Comparison of ENCODE assay signal across 26 mouse cellular contexts in genomic region chr5:9079773-9080501, GRCm38 (mm10). TPM values are rescaled to one million over a fixed set of nuclear protein-coding genes. Genes with fewer than 3 reads are reported as not detected.
DNase-seq lines count a peak whose midpoint lies in the region; ATAC-seq and TF ChIP-seq lines count a peak whose summit lies in the region.
"Had no signal": no experiment of that assay in that cellular context is flagged by ENCODE, and none has a peak within 500 bp of the region (broad histone marks: within the 10 kb centered on the region; RNA-seq: fewer than 3 reads in every experiment).

No protein-coding gene starts in this region.

- TF ChIP-seq CTCF in liver, postnatal 0 days (IDR thresholded peaks at IDR 0.05; ENCODE audit: low read depth): no peak
- TF ChIP-seq CTCF in intestine, postnatal 0 days (IDR thresholded peaks at IDR 0.05; ENCODE audit: low read depth): peak; percentile 22; the same call in 1 of the 2 replicates

- ATAC-seq in kidney, embryonic 15.5 days (replicated peaks; ENCODE audit: low FRiP score): no peak
- no peak for ATAC-seq in liver, postnatal 0 days
- no peak for ATAC-seq in liver, embryonic 11.5 days (replicated peaks; ENCODE audit: low FRiP score)
- ATAC-seq in intestine, postnatal 0 days: peak; percentile 95
- no peak for ATAC-seq in granulocyte monocyte progenitor cell, adult 5-6 weeks (replicated peaks; ENCODE audit: poor library complexity, severe bottlenecking)
- ATAC-seq: CD4-positive, CD25-positive, alpha-beta regulatory T cell, adult 4 months; forebrain, embryonic 15.5 days had no signal

- no peak for DNase-seq in kidney, adult 18-20 months
- no peak for DNase-seq in liver, postnatal 0 days
- no peak for DNase-seq in liver, embryonic 11.5 days (ENCODE audit: low spot score)
- DNase-seq: adrenal gland, adult 2 months; adrenal gland, postnatal 14 days; cerebellum, adult 11 months; cerebellum, adult 2 months; cerebellum, adult 9-11 months; cerebellum, postnatal 25 days; embryo, embryonic 11 days; gastrocnemius, postnatal 25 days; heart, adult 2 months; heart, postnatal 14 days; heart, postnatal 4 days had no signal

- H3K27me3 ChIP-seq in kidney, embryonic 15.5 days: no peaks in the 10 kb centered on the region
- H3K27me3 ChIP-seq in liver, postnatal 0 days (ENCODE audit: insufficient read depth, low read length): no peaks in the 10 kb centered on the region
- H3K27me3 ChIP-seq in liver, embryonic 11.5 days (replicated peaks; ENCODE audit: control insufficient read depth, insufficient read depth, low read length): no peaks in the 10 kb centered on the region
- no peaks in the 10 kb centered on the region for H3K27me3 ChIP-seq in intestine, postnatal 0 days (replicated peaks; ENCODE audit: control insufficient read depth, insufficient read depth, low read length)
- H3K27me3 ChIP-seq: embryonic facial prominence, embryonic 13.5 days; forebrain, embryonic 15.5 days; heart, embryonic 13.5 days had no signal

- no peak for TF ChIP-seq EP300 in liver, postnatal 0 days (IDR thresholded peaks at IDR 0.05; ENCODE audit: low read depth)

- H3K36me3 ChIP-seq in kidney, embryonic 15.5 days: no peaks in the 10 kb centered on the region
- no peaks in the 10 kb centered on the region for H3K36me3 ChIP-seq in liver, postnatal 0 days (replicated peaks; ENCODE audit: insufficient read depth, low read length)
- H3K36me3 ChIP-seq in liver, embryonic 11.5 days (ENCODE audit: control insufficient read depth, insufficient read depth, low read length): no peaks in the 10 kb centered on the region
- H3K36me3 ChIP-seq in intestine, postnatal 0 days (ENCODE audit: control insufficient read depth, insufficient read depth): no peaks in the 10 kb centered on the region
- H3K36me3 ChIP-seq: embryonic facial prominence, embryonic 10.5 days; embryonic facial prominence, embryonic 13.5 days; forebrain, embryonic 12.5 days; forebrain, embryonic 15.5 days; heart, embryonic 10.5 days; heart, embryonic 13.5 days had no signal

- H3K9me3 ChIP-seq in kidney, embryonic 15.5 days (replicated peaks): no peaks in the 10 kb centered on the region
- H3K9me3 ChIP-seq in liver, postnatal 0 days (ENCODE audit: low read length): no peaks in the 10 kb centered on the region
- H3K9me3 ChIP-seq in liver, embryonic 11.5 days (ENCODE audit: control insufficient read depth, low read length): no peaks in the 10 kb centered on the region
- H3K9me3 ChIP-seq in intestine, postnatal 0 days (ENCODE audit: control insufficient read depth): no peaks in the 10 kb centered on the region
- H3K9me3 ChIP-seq: embryonic facial prominence, embryonic 10.5 days; embryonic facial prominence, embryonic 13.5 days; forebrain, embryonic 12.5 days; forebrain, embryonic 15.5 days; heart, embryonic 10.5 days; heart, embryonic 13.5 days had no signal

- H3K4me1 ChIP-seq in kidney, embryonic 15.5 days: no peaks in the 10 kb centered on the region
- no peaks in the 10 kb centered on the region for H3K4me1 ChIP-seq in liver, postnatal 0 days (ENCODE audit: insufficient read depth)
- H3K4me1 ChIP-seq in liver, embryonic 11.5 days (replicated peaks; ENCODE audit: control insufficient read depth, insufficient read depth, low read length): no peaks in the 10 kb centered on the region
- H3K4me1 ChIP-seq in intestine, postnatal 0 days (replicated peaks; ENCODE audit: control insufficient read depth, insufficient read depth, low read length): 0 out of 2 replicates have a peak, but pooled peaks cover 3% of the 10 kb centered on the region
- H3K4me1 ChIP-seq: embryonic facial prominence, embryonic 10.5 days; embryonic facial prominence, embryonic 13.5 days; forebrain, embryonic 12.5 days; forebrain, embryonic 15.5 days; heart, embryonic 10.5 days; heart, embryonic 13.5 days had no signal

- no peak overlapping the region for H3K4me2 ChIP-seq in kidney, embryonic 15.5 days
- no peak overlapping the region for H3K4me2 ChIP-seq in liver, postnatal 0 days (ENCODE audit: low read depth, low read length)
- H3K4me2 ChIP-seq in liver, embryonic 11.5 days: no peak overlapping the region
- H3K4me2 ChIP-seq in intestine, postnatal 0 days (replicated peaks; ENCODE audit: low read depth): no peak overlapping the region
- H3K4me2 ChIP-seq: embryonic facial prominence, embryonic 13.5 days; forebrain, embryonic 12.5 days; forebrain, embryonic 15.5 days; heart, embryonic 13.5 days; hindbrain, embryonic 14.5 days had no signal

- H3K9ac ChIP-seq in kidney, embryonic 15.5 days: no peak overlapping the region
- H3K9ac ChIP-seq in liver, postnatal 0 days (replicated peaks): no peak overlapping the region
- H3K9ac ChIP-seq in liver, embryonic 11.5 days (ENCODE audit: low read depth, low read length): no peak overlapping the region
- H3K9ac ChIP-seq in intestine, postnatal 0 days (ENCODE audit: low read depth, low read length): no peak overlapping the region
- H3K9ac ChIP-seq: embryonic facial prominence, embryonic 13.5 days; forebrain, embryonic 12.5 days; forebrain, embryonic 15.5 days; heart, embryonic 13.5 days; hindbrain, embryonic 14.5 days had no signal

- peak overlapping the region; percentile 23; the same call in 1 of the 2 replicates for H3K27ac ChIP-seq in kidney, embryonic 15.5 days
- peak overlapping the region; percentile 48 for H3K27ac ChIP-seq in liver, postnatal 0 days (ENCODE audit: low read depth)
- H3K27ac ChIP-seq in liver, embryonic 11.5 days (ENCODE audit: low read depth, low read length): no peak overlapping the region
- peak overlapping the region; percentile 88 for H3K27ac ChIP-seq in intestine, postnatal 0 days (ENCODE audit: low read depth, low read length)
- H3K27ac ChIP-seq: embryonic facial prominence, embryonic 10.5 days; embryonic facial prominence, embryonic 13.5 days; forebrain, embryonic 12.5 days; forebrain, embryonic 15.5 days; heart, adult 2 months; heart, embryonic 10.5 days; heart, embryonic 13.5 days; hindbrain, embryonic 14.5 days had no signal

- H3K4me3 ChIP-seq in kidney, embryonic 15.5 days (replicated peaks): no peak overlapping the region
- no peak overlapping the region for H3K4me3 ChIP-seq in liver, postnatal 0 days (ENCODE audit: low read depth, low read length)
- H3K4me3 ChIP-seq in liver, embryonic 11.5 days (ENCODE audit: low read depth, low read length): no peak overlapping the region
- no peak overlapping the region for H3K4me3 ChIP-seq in intestine, postnatal 0 days (ENCODE audit: low read depth, low read length)
- H3K4me3 ChIP-seq: embryonic facial prominence, embryonic 10.5 days; embryonic facial prominence, embryonic 13.5 days; erythroblast, embryonic 14.5 days; forebrain, embryonic 12.5 days; forebrain, embryonic 15.5 days; heart, adult 2 months; heart, embryonic 10.5 days; heart, embryonic 13.5 days had no signal

RNA-seq across cellular contexts. Expression of gene Tmem243, which starts 20.5 kb away (rescaled TPM):
- 20.7 and 21.6 TPM in 2 replicates for polyA plus RNA-seq in kidney, embryonic 15.5 days (2015; fragmentation: Nextera tagmentation; extraction: Ambion mirVana)
- 50.9 and 56.7 TPM in 2 replicates for polyA plus RNA-seq in liver, postnatal 0 days (2015; fragmentation: Nextera tagmentation; extraction: Ambion mirVana)
- 11.8 and 14.3 TPM in 2 replicates for polyA plus RNA-seq in liver, embryonic 11.5 days (2014; fragmentation: Nextera tagmentation; extraction: Ambion mirVana)
- 116 and 117 TPM in 2 replicates for polyA plus RNA-seq in intestine, postnatal 0 days (2015; fragmentation: Nextera tagmentation; extraction: Ambion mirVana)
- total RNA-seq in granulocyte monocyte progenitor cell, adult 5-6 weeks (2014; fragmentation: Nextera tagmentation): 11.2 and 17.3 TPM in 2 replicates
- 19.2 and 26.2 TPM in 2 replicates for total RNA-seq in granulocyte monocyte progenitor cell, adult 5-6 weeks (2017)
